Mouse (Mus musculus) embryonic facial prominence, embryonic 12.5 days (tissue): Measurements from ENCODE around the gene Gm436. TPM values are rescaled to one million over a fixed set of nuclear protein-coding genes. Genes with fewer than 3 reads are reported as not detected.

Experiments used
- ATAC-seq: fragments of 200-750 bp; cut with Nextera tagmentation; 2 replicates; pipeline ENCODE4 v1.8.0; 2017; ENCODE audit not compliant: insufficient number of reproducible peaks, insufficient read depth, low FRiP score, low TSS enrichment
- H3K27ac ChIP-seq: fragments of 300-500 bp; sonication (generic); 2 replicates; pipeline ENCODE4 v1.5.1; 2016; ENCODE audit warnings: mild to moderate bottlenecking
- H3K27me3 ChIP-seq: fragments of 300-500 bp; sonication (generic); 2 replicates; pipeline ENCODE4 v1.6.1; 2016; ENCODE audit warnings: mild to moderate bottlenecking, moderate library complexity
- H3K36me3 ChIP-seq: fragments of 300-500 bp; sonication (generic); 2 replicates; pipeline ENCODE4 v1.6.1; 2016; ENCODE audit warnings: mild to moderate bottlenecking
- H3K4me1 ChIP-seq: fragments of 300-500 bp; sonication (generic); 2 replicates; pipeline ENCODE4 v1.6.1; 2016
- H3K4me2 ChIP-seq: fragments of 300-500 bp; sonication (generic); replicated peaks from 2 replicates; pipeline ENCODE4 v1.6.1; 2016; ENCODE audit warnings: mild to moderate bottlenecking, moderate library complexity
- H3K4me3 ChIP-seq: fragments of 300-500 bp; sonication (generic); 2 replicates; pipeline ENCODE4 v1.5.1; 2016; ENCODE audit warnings: mild to moderate bottlenecking
- H3K9ac ChIP-seq: fragments of 300-500 bp; sonication (generic); 2 replicates; pipeline ENCODE4 v1.6.1; 2016; ENCODE audit warnings: mild to moderate bottlenecking, moderate library complexity
- H3K9me3 ChIP-seq: fragments of 300-500 bp; sonication (generic); 2 replicates; pipeline ENCODE4 v1.6.1; 2016; ENCODE audit warnings: mild to moderate bottlenecking, moderate library complexity
- WGBS: fragments of 180-500 bp; shearing (Covaris S2); methylation state at CpG from one replicate; pipeline ENCODE4 v1.1.7; 2016; 5-methylcytosine and 5-hydroxymethylcytosine counted together
- polyA plus RNA-seq: library from polyadenylated mRNA; unstranded; fragments of >200 nt; fragmentation: Nextera tagmentation; extraction: Ambion mirVana; gene quantifications from 2 replicates; pipeline ENCODE4 v1.2.1, GENCODE M21; 2016

The Gm436 gene
- polyA plus RNA-seq, result not detected in 2 replicates

- H3K27ac ChIP-seq, result no peak within 1 kb of the TSS
- H3K4me1 ChIP-seq, result no peaks in the 10 kb centered on the region
- H3K4me3 ChIP-seq, result no peak within 1 kb of the TSS
- no peak within 1 kb of the TSS for H3K4me2 ChIP-seq
- H3K9ac ChIP-seq, result no peak within 1 kb of the TSS
- 64% methylated on average over 2 of the region's 2 CpGs for WGBS
- H3K27me3 ChIP-seq, result no peaks in the 10 kb centered on the region
- H3K9me3 ChIP-seq, result 0 out of 2 replicates have a peak, but pooled peaks cover 2% of the 10 kb centered on the region
- no peak for ATAC-seq
- no peaks in the 10 kb centered on the region for H3K36me3 ChIP-seq
Measured at GRCm38 (mm10) chr4:144686268-144686667, at the start of gene Gm436. Gene Gm436, minus strand, starts transcription at chr4:144686368.

- WGBS, result 90% methylated on average over 1 of the region's 1 CpGs
- H3K4me3 ChIP-seq, result no peak within 1 kb of the TSS
- H3K36me3 ChIP-seq, result no peaks in the 10 kb centered on the region
- H3K9ac ChIP-seq, result no peak within 1 kb of the TSS
- H3K4me2 ChIP-seq, result no peak within 1 kb of the TSS
- no peak within 1 kb of the TSS for H3K27ac ChIP-seq
- 0 out of 2 replicates have a peak, but pooled peaks cover 7% of the 10 kb centered on the region for H3K9me3 ChIP-seq
- no peaks in the 10 kb centered on the region for H3K27me3 ChIP-seq
- no peak for ATAC-seq
- H3K4me1 ChIP-seq, result no peaks in the 10 kb centered on the region
Measured at GRCm38 (mm10) chr4:144721304-144721703, 35.1 kb upstream of the Gm436 start, which contains the start of gene Gm13178. Gene Gm13178, minus strand, starts transcription at chr4:144721404.

GRCm38 (mm10) chr4:144719691-144720090 is 33.5 kb upstream of the Gm436 start:
- Histone ChIP-seq H3K9ac (no peak overlapping the region), H3K36me3 (no peaks in the 10 kb centered on the region), H3K27me3 (no peaks in the 10 kb centered on the region), H3K4me2 (no peak overlapping the region), H3K9me3 (0 out of 2 replicates have a peak, but pooled peaks cover 7% of the 10 kb centered on the region), H3K4me1 (no peaks in the 10 kb centered on the region), H3K4me3 (no peak overlapping the region), H3K27ac (no peak overlapping the region)
- 83% methylated on average over 1 of the region's 1 CpGs for WGBS
- no peak for ATAC-seq

GRCm38 (mm10) chr4:144718288-144718687 is 32.1 kb upstream of the Gm436 start:
- no peaks in the 10 kb centered on the region for H3K36me3 ChIP-seq
- 0 out of 2 replicates have a peak, but pooled peaks have one; percentile 47 for ATAC-seq
- no peaks in the 10 kb centered on the region for H3K4me1 ChIP-seq
- no peak overlapping the region for H3K27ac ChIP-seq
- H3K4me2 ChIP-seq, result no peak overlapping the region
- WGBS, result 95% methylated on average over 1 of the region's 1 CpGs
- H3K9ac ChIP-seq, result no peak overlapping the region
- H3K4me3 ChIP-seq, result no peak overlapping the region
- H3K27me3 ChIP-seq, result no peaks in the 10 kb centered on the region
- H3K9me3 ChIP-seq, result 0 out of 2 replicates have a peak, but pooled peaks cover 7% of the 10 kb centered on the region

- H3K4me3 ChIP-seq, result no peak overlapping the region
- H3K4me2 ChIP-seq, result no peak overlapping the region
- no peak overlapping the region for H3K27ac ChIP-seq
- no peaks in the 10 kb centered on the region for H3K36me3 ChIP-seq
- H3K27me3 ChIP-seq, result no peaks in the 10 kb centered on the region
- H3K9me3 ChIP-seq, result peaks cover 17% of the 10 kb centered on the region; the same call in 1 of the 2 replicates
- H3K4me1 ChIP-seq, result no peaks in the 10 kb centered on the region
- no peak overlapping the region for H3K9ac ChIP-seq
- no peak for ATAC-seq
Measured at GRCm38 (mm10) chr4:144638263-144638662, 47.9 kb downstream of the Gm436 start.

Other genes starting within 250 kb of the Gm436 start
- gene 1700012P22Rik, start 247.6 kb downstream of the Gm436 start, polyA plus RNA-seq, result not detected in 2 replicates
- gene Gm9944, start 233.1 kb downstream of the Gm436 start, polyA plus RNA-seq, result not detected in 2 replicates
- not detected in 2 replicates for gene Aadacl3, start 222.6 kb downstream of the Gm436 start, polyA plus RNA-seq
- not detected in 2 replicates for gene 9430007A20Rik, start 166.5 kb downstream of the Gm436 start, polyA plus RNA-seq
- not detected in 2 replicates for gene Gm13124, start 121.2 kb downstream of the Gm436 start, polyA plus RNA-seq
- not detected in 2 replicates for gene Aadacl4, start 72.7 kb downstream of the Gm436 start, polyA plus RNA-seq
- not detected in 2 replicates for gene Gm13178, start 35.0 kb upstream of the Gm436 start, polyA plus RNA-seq
- gene Gm438, start 100.2 kb upstream of the Gm436 start, polyA plus RNA-seq, result not detected in 2 replicates
- gene Dhrs3, start 206.5 kb upstream of the Gm436 start, polyA plus RNA-seq, result 52.2 and 56.7 TPM in 2 replicates